Mouse (Mus musculus): Measurements from ENCODE around the gene Trnp1. TPM values are rescaled to one million over a fixed set of nuclear protein-coding genes. Genes with fewer than 3 reads are reported as not detected.
A peak's percentile ranks its signal among the peaks of the same experiment; 100 is the strongest.

The Trnp1 gene
- polyA plus RNA-seq, 1 experiment, result 8.2 TPM

DNA sequence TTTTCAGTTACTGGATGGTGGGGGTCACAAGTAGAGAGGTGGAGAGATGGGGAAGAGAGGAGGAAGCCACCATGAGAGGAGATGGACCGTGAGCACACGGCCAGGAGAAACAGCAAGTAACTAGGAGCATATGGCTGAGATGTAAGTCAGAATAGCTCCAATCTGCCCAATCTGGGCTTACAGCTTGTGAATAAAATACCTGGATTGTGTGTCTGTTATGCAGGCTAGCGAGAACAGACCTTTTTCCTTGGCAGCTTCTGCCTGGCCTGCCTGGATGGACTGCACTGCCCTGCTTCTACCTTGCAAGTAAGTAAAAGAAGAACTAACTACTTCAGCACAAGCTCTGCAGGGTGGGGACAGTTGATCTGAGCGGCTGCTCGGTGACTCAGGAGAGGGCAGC, 12.7 kb upstream of the Trnp1 start:
- TF ChIP-seq POLR2A (IDR thresholded peaks at IDR 0.05; ENCODE audit: borderline replicate concordance, extremely low read depth, insufficient read depth, insufficient read length, poor library complexity, severe bottlenecking), result no peak
- no peak for TF ChIP-seq CTCF (IDR thresholded peaks at IDR 0.05; ENCODE audit: borderline replicate concordance, extremely low read depth, insufficient read depth, insufficient read length)
- DNase-seq (ENCODE audit: low read depth), result no peak

DNA sequence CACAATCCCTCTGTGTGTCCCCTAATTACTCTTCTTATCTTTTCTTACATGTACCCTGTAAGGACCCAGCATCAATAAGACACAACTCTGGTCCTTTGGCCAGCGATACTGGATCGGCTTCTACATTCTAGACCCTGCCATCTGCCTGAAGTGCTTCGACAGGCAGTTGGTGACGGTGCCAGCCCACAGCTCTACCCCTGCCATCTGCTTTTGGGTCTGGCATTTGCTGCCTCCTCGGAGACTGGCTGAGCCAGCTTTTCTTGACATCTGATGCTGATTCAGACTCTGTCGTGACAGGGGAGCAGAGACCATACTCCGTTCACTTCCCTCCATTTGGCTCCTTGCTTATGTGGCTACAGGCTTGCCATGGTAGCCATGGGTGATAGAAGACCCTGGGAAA, 10.6 kb upstream of the Trnp1 start:
- DNase-seq (ENCODE audit: low read depth), result peak; percentile 87
- no peak for TF ChIP-seq CTCF (IDR thresholded peaks at IDR 0.05; ENCODE audit: borderline replicate concordance, extremely low read depth, insufficient read depth, insufficient read length)
- no peak for TF ChIP-seq POLR2A (IDR thresholded peaks at IDR 0.05; ENCODE audit: borderline replicate concordance, extremely low read depth, insufficient read depth, insufficient read length, poor library complexity, severe bottlenecking)

DNA sequence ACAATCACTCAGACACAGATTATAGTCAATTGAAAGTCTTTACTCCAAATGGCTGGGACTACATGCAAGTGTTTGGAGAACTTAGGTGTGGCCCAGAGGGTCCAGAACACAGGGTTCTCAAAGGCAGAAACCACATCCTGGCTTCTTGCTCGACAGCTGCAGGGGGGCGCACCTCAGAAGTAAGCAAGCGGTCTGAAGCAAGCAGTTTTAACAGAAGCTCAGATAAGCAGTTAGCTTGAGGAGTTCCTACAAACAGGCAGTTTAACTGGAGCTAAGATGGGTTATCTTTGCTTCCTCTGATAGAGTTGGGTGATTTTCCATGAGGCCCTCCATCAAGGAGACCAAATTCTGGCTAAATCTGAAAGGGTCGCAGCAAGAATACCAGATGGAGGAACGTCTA, 8.2 kb upstream of the Trnp1 start:
- no peak for DNase-seq (ENCODE audit: low read depth)
- TF ChIP-seq POLR2A (IDR thresholded peaks at IDR 0.05; ENCODE audit: borderline replicate concordance, extremely low read depth, insufficient read depth, insufficient read length, poor library complexity, severe bottlenecking) (no peak), CTCF (IDR thresholded peaks at IDR 0.05; ENCODE audit: borderline replicate concordance, extremely low read depth, insufficient read depth, insufficient read length) (no peak)

DNA sequence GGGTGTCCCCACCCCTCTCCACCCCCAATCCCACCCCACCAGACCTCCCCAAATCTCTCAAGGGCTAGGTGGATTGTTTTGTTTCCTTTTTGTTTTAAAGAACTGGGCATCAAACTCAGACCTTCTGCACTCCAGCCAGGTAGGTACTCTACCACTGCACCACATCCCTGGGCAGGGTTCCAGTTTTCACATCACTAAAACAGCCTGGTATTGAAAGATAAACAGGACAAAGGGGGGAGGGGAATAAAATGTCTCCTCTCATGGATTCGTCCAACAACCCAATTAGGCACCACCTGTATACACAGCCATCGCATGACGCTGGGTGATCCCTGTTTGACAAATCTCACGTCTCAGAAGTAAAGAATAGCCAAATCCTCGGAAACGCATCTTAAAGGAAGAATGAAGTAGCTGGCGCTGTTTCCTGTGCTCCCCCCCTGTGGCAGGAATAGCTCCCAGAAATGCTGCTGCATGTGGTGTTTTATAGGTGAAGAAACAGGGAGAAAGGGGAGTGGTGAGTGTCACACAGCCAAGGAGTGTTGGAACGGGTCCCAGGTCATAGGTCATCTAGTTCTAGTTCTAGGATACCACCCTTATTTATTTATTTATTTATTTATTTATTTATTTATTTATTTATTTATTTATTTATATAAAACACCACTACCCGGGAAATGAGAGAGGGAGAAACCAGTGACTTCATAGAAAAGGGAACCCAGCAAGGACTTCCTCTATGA, 6.6 kb upstream of the Trnp1 start:
- no peak for DNase-seq (ENCODE audit: low read depth)
- TF ChIP-seq POLR2A (IDR thresholded peaks at IDR 0.05; ENCODE audit: borderline replicate concordance, extremely low read depth, insufficient read depth, insufficient read length, poor library complexity, severe bottlenecking) (no peak), CTCF (IDR thresholded peaks at IDR 0.05; ENCODE audit: borderline replicate concordance, extremely low read depth, insufficient read depth, insufficient read length) (no peak)

DNA sequence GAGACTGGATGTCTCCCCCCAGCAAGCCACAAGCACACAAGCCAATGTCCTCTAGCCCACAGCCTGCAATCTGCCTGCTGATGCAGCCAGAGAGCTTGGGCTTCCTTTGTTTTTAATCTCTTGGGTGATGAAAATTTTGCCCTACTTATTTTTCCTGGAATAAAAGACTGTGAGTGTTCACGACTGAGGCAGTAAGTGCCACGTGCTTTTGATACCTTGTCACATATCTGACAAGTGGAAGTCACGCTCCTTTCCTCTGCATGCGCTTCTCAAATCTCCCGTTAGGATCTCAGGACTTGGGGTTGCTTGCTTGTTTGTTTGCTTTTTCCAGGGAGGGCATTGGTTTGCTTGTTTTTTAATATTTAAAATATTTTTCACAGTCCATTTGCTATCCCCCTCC, 6.0 kb upstream of the Trnp1 start:
- no peak for DNase-seq (ENCODE audit: low read depth)
- TF ChIP-seq CTCF (IDR thresholded peaks at IDR 0.05; ENCODE audit: borderline replicate concordance, extremely low read depth, insufficient read depth, insufficient read length), result no peak
- no peak for TF ChIP-seq POLR2A (IDR thresholded peaks at IDR 0.05; ENCODE audit: borderline replicate concordance, extremely low read depth, insufficient read depth, insufficient read length, poor library complexity, severe bottlenecking)

DNA sequence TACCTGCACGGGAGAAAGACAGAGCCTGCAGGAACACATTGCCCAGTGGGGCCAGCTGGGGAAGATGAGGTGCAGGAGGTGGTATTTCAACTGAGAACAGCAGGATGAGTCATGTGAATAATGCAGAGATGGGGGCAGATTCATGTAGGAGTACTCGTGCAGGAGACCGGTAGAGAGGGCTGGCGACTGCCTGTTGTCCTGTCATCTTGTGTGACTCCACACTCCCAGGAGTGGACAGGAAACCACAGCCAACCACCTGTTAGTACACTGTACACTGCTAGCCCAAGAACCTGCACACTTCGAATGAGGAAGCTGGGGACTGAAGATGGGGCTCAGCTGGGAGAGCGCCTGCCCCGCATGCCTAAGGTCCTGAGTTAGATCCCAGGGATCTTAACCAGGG, 3.2 kb upstream of the Trnp1 start:
- no peak for DNase-seq (ENCODE audit: low read depth)

DNA sequence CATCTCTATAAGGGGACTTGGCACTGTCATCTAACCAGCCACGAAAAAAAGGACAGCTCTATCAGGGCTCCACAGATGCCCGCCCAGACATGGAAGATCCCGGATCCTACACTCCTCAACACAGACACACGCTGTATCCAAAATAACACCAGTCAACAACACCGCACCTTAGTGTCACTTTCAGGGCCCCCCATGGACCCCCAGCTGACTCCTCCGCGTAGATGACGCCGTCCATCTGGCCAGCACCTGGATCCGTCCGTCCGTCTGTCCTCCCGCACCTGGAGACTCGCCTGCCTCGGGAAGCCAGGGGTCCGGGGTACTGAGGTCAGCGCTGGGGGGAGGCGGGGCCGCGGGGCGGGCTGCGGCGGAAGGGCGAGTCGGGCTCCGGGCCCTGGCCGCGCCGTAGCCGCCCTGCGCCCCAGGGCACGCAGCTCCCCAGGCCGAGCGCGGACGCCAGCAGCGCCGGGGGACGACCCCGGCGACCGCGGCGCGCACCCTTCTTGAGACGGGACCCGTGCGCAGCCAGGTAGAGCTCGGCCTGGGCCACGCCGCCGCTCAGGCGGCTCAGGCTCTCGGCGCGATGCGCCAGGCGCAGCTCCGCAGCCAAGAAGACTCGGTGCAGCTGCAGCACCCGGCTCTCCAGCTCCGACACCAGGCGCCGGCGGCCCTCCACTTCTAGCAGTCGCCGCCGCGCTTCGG, 740 bp downstream of the Trnp1 start:
- TF ChIP-seq POLR2A (IDR thresholded peaks at IDR 0.05; ENCODE audit: borderline replicate concordance, extremely low read depth, insufficient read depth, insufficient read length, poor library complexity, severe bottlenecking) (no peak), CTCF (IDR thresholded peaks at IDR 0.05; ENCODE audit: borderline replicate concordance, extremely low read depth, insufficient read depth, insufficient read length) (no peak)
- peak; percentile 42 for DNase-seq (ENCODE audit: low read depth)

More for the DNA sequence above, 3.2 kb upstream of the Trnp1 start:
- TF ChIP-seq CTCF (IDR thresholded peaks at IDR 0.05; ENCODE audit: borderline replicate concordance, extremely low read depth, insufficient read depth, insufficient read length) (no peak), POLR2A (IDR thresholded peaks at IDR 0.05; ENCODE audit: borderline replicate concordance, extremely low read depth, insufficient read depth, insufficient read length, poor library complexity, severe bottlenecking) (no peak)

DNA sequence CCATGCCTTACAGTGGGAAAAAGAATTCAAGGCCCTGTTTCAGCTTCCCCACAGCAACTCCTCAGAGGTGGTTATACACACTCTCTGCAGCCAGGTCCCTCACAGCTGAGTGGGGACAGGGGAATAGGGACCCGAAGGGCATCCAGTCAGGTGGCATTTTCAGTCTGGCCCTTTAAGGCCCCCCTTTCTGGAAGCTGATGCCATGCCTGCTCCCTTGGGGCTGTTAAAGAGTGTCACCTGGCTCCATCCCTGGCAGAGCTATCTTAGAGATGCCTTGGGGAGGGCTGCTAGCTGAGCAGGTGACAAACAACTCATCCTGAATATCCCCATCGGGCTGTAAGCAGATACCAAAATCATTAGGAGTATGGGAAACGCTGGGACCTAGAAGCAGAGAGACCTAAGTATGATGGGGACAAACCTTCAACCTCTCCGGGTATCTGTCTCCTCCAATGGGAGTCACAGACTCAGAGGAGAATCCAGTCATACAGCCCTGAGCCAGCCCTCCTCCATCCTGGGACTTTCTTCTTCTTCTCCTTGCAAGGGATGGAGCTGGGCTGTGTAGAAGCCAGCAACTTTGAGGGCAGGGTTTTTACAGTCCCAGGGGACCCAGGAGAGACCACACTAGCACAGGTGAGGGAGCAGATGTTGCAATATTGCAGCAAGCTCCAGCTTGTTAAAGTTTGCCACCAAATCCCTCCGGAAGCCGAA, 1.5 kb downstream of the Trnp1 start:
- no peak for DNase-seq (ENCODE audit: low read depth)
- no peak for TF ChIP-seq CTCF (IDR thresholded peaks at IDR 0.05; ENCODE audit: borderline replicate concordance, extremely low read depth, insufficient read depth, insufficient read length)
- TF ChIP-seq POLR2A (IDR thresholded peaks at IDR 0.05; ENCODE audit: borderline replicate concordance, extremely low read depth, insufficient read depth, insufficient read length, poor library complexity, severe bottlenecking), result no peak

DNA sequence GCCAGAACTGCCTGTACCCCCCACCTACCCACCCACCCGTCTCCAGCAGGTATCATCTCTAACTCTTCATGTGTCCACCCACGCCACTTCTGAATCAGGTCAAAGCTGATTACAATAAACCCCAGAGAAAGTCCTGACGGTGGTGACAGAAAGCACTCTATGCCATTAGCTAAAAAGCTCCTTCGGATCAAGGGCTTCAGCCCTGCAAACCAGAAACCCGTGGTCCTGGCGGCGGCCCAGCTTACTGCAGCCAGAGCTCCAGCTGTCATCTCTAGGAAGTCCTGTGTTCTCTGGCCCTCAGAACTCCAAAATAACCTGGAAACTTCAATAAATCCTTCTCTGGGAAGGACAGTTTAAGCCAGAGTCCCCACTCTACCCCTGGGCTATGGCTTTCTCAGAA, 2.6 kb downstream of the Trnp1 start:
- TF ChIP-seq CTCF (IDR thresholded peaks at IDR 0.05; ENCODE audit: borderline replicate concordance, extremely low read depth, insufficient read depth, insufficient read length) (peak; percentile 30; the same call in 1 of the 2 replicates), POLR2A (IDR thresholded peaks at IDR 0.05; ENCODE audit: borderline replicate concordance, extremely low read depth, insufficient read depth, insufficient read length, poor library complexity, severe bottlenecking) (no peak)
- no peak for DNase-seq (ENCODE audit: low read depth)

DNA sequence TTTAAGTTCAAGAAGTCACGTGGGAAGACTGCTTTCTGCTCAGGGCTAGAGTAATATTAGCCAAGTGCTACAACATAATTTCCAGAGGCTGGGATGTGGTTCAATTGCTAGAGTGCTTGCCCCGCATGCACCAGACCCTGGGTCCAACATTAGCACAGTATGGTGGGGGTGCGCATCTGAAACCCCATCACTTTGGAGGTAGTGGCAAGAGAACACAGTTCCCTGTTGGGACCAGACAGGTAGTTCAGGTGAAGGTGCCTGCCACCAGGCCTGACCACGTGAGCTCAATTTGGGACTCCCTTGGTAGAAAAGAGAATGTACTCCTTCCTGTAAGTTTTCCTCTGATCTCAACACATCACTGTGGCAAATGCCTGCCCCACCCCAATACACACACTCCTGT, 3.5 kb downstream of the Trnp1 start:
- no peak for TF ChIP-seq CTCF (IDR thresholded peaks at IDR 0.05; ENCODE audit: borderline replicate concordance, extremely low read depth, insufficient read depth, insufficient read length)
- no peak for TF ChIP-seq POLR2A (IDR thresholded peaks at IDR 0.05; ENCODE audit: borderline replicate concordance, extremely low read depth, insufficient read depth, insufficient read length, poor library complexity, severe bottlenecking)

DNA sequence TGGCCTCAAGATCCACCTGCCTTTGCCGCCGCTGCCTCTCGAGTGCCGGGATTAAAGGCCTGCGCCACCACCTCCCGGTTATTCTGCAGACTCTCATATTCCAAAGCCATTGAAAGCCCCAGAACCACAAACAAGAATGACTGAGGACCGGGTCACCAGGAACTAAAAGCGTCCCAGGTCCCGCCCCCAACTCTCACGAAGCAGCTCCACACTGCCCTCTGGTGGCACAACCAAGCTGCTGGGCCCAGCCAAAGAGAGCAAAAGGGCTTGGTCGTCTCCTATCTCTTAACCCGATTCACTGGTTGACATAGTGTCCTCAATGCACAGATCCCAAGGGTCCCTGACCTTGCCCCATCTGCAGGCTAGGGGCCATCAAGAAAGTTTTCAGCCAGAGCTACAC, 3.9 kb downstream of the Trnp1 start:
- peak; percentile 82 for DNase-seq (ENCODE audit: low read depth)
- peak; percentile 95 for TF ChIP-seq CTCF (IDR thresholded peaks at IDR 0.05; ENCODE audit: borderline replicate concordance, extremely low read depth, insufficient read depth, insufficient read length)
- no peak for TF ChIP-seq POLR2A (IDR thresholded peaks at IDR 0.05; ENCODE audit: borderline replicate concordance, extremely low read depth, insufficient read depth, insufficient read length, poor library complexity, severe bottlenecking)

More for the DNA sequence above, 3.5 kb downstream of the Trnp1 start:
- no peak for DNase-seq (ENCODE audit: low read depth)

Data from brain, embryonic 14.5 days (tissue).